Mouse (Mus musculus) liver, adult 2 months (tissue): ENCODE data around the gene Kif13a. TPM values are rescaled to one million over a fixed set of nuclear protein-coding genes. Genes with fewer than 3 reads are reported as not detected.
A peak's percentile ranks its signal among the peaks of the same experiment; 100 is the strongest.

Experiments used
- DNase-seq: peaks from one replicate; pipeline ENCODE4 v3.0.0-alpha.2; 2011; ENCODE audit warnings: low read depth, low spot score; ENCODE audit errors: extremely low read depth
- H3K27ac ChIP-seq: fragments of 200-500 bp; replicated peaks from 2 replicates; pipeline ENCODE4 v1.5.1; 2012; ENCODE audit warnings: low read depth, mild to moderate bottlenecking, control low read depth, inconsistent platforms, low read length; ENCODE audit not compliant: insufficient read depth
- H3K27me3 ChIP-seq: fragments of 200-500 bp; 2 replicates; pipeline ENCODE4 v1.6.1; 2012; ENCODE audit warnings: mild to moderate bottlenecking, moderate library complexity, low read length, inconsistent platforms; ENCODE audit not compliant: control insufficient read depth, insufficient read depth
- H3K36me3 ChIP-seq: fragments of 200-500 bp; 2 replicates; pipeline ENCODE4 v1.6.1; 2012; ENCODE audit warnings: low read length, inconsistent platforms; ENCODE audit not compliant: control insufficient read depth, insufficient read depth
- H3K4me1 ChIP-seq: fragments of 200-500 bp; 2 replicates; pipeline ENCODE4 v1.6.1; 2011; ENCODE audit warnings: low read length; ENCODE audit not compliant: control insufficient read depth, insufficient read depth
- H3K4me3 ChIP-seq: fragments of 200-500 bp; 2 replicates; pipeline ENCODE4 v1.5.1; 2011; ENCODE audit warnings: low read depth, mild to moderate bottlenecking, control low read depth, low read length, moderate library complexity; ENCODE audit not compliant: insufficient read depth
- H3K79me2 ChIP-seq: fragments of 200-500 bp; 2 replicates; pipeline ENCODE4 v1.6.1; 2012; ENCODE audit warnings: inconsistent platforms, mild to moderate bottlenecking, low read length, moderate library complexity; ENCODE audit not compliant: control insufficient read depth, insufficient read depth
- H3K9ac ChIP-seq: fragments of 200-500 bp; 2 replicates; pipeline ENCODE4 v1.6.1; 2012; ENCODE audit warnings: low read depth, mild to moderate bottlenecking, control low read depth, inconsistent platforms, low read length
- CTCF ChIP-seq: fragments of 200-500 bp; IDR thresholded peaks from 2 replicates; pipeline ENCODE4 v1.5.1; 2011; ENCODE audit warnings: low read depth, low read length, control low read depth
- POLR2A ChIP-seq: fragments of 200-500 bp; IDR thresholded peaks from 2 replicates; pipeline ENCODE4 v1.6.1; 2011; ENCODE audit warnings: low read length, control low read depth; ENCODE audit not compliant: insufficient read depth; ENCODE audit errors: extremely low read depth
- WGBS: fragments of 180-500 bp; shearing (Covaris S2); methylation state at CpG from one replicate; pipeline ENCODE4 v1.1.7; 2018; 5-methylcytosine and 5-hydroxymethylcytosine counted together
- polyA plus RNA-seq: library from polyadenylated mRNA; depleted of rRNA; stranded (reverse); fragments of >200 nt; gene quantifications from 2 replicates; pipeline ENCODE4 v1.2.3, GENCODE M21; 2012
- total RNA-seq: library from RNA; depleted of rRNA; stranded (reverse); fragments of >200 nt; gene quantifications from 2 replicates; pipeline ENCODE4 v1.2.3, GENCODE M21; 2014

The Kif13a gene
- total and polyA plus RNA-seq, 2 experiments: 6.6 to 11.1 TPM

- WGBS: 92% methylated on average over 15 of the region's 15 CpGs
- Histone ChIP-seq H3K4me1 (no peaks in the 10 kb centered on the region), H3K9ac (no peak overlapping the region), H3K27me3 (no peaks in the 10 kb centered on the region), H3K27ac (no peak overlapping the region), H3K79me2 (no peaks in the 10 kb centered on the region), H3K4me3 (no peak overlapping the region), H3K36me3 (peaks cover 17% of the 10 kb centered on the region; the same call in 1 of the 2 replicates)
- TF ChIP-seq POLR2A (no peak), CTCF (no peak)
- DNase-seq: no peak
Observed at GRCm38 (mm10) chr13:46812648-46813184, 117.0 kb downstream of the Kif13a start.

- H3K36me3 ChIP-seq: peaks cover 22% of the 10 kb centered on the region; the same call in 1 of the 2 replicates
- DNase-seq: no peak
- no peaks in the 10 kb centered on the region for H3K4me1 ChIP-seq
- H3K27me3 ChIP-seq: no peaks in the 10 kb centered on the region
- no peak for TF ChIP-seq CTCF
- no peak for TF ChIP-seq POLR2A
- H3K27ac ChIP-seq: no peak overlapping the region
- no peaks in the 10 kb centered on the region for H3K79me2 ChIP-seq
- WGBS: 50% methylated on average over 9 of the region's 9 CpGs
- no peak overlapping the region for H3K9ac ChIP-seq
- no peak overlapping the region for H3K4me3 ChIP-seq
Observed at GRCm38 (mm10) chr13:46811696-46812095, 118.0 kb downstream of the Kif13a start.

- H3K27ac ChIP-seq: no peak overlapping the region
- TF ChIP-seq CTCF: no peak
- TF ChIP-seq POLR2A: no peak
- peaks cover 19% of the 10 kb centered on the region; the same call in 1 of the 2 replicates for H3K36me3 ChIP-seq
- 99% methylated on average over 17 of the region's 17 CpGs for WGBS
- DNase-seq: no peak
- H3K27me3 ChIP-seq: no peaks in the 10 kb centered on the region
- no peaks in the 10 kb centered on the region for H3K4me1 ChIP-seq
- no peak overlapping the region for H3K4me3 ChIP-seq
- H3K9ac ChIP-seq: no peak overlapping the region
- H3K79me2 ChIP-seq: no peaks in the 10 kb centered on the region
Observed at GRCm38 (mm10) chr13:46810613-46811012, 119.1 kb downstream of the Kif13a start.

GRCm38 (mm10) chr13:46810098-46810497 is 119.6 kb downstream of the Kif13a start:
- no peak overlapping the region for H3K4me3 ChIP-seq
- 92% methylated on average over 12 of the region's 12 CpGs for WGBS
- H3K27ac ChIP-seq: no peak overlapping the region
- H3K79me2 ChIP-seq: no peaks in the 10 kb centered on the region
- H3K27me3 ChIP-seq: no peaks in the 10 kb centered on the region
- H3K4me1 ChIP-seq: no peaks in the 10 kb centered on the region
- peaks cover 19% of the 10 kb centered on the region; the same call in 1 of the 2 replicates for H3K36me3 ChIP-seq
- H3K9ac ChIP-seq: no peak overlapping the region
- peak; percentile 12 for DNase-seq
- no peak for TF ChIP-seq POLR2A
- peak; percentile 40 for TF ChIP-seq CTCF

GRCm38 (mm10) chr13:46807901-46808300 is 121.8 kb downstream of the Kif13a start:
- peaks cover 16% of the 10 kb centered on the region; the same call in 1 of the 2 replicates for H3K36me3 ChIP-seq
- H3K27ac ChIP-seq: no peak overlapping the region
- TF ChIP-seq POLR2A: no peak
- no peak for TF ChIP-seq CTCF
- WGBS: 95% methylated on average over 11 of the region's 11 CpGs
- H3K4me1 ChIP-seq: no peaks in the 10 kb centered on the region
- no peak for DNase-seq
- H3K27me3 ChIP-seq: no peaks in the 10 kb centered on the region
- no peak overlapping the region for H3K4me3 ChIP-seq
- no peaks in the 10 kb centered on the region for H3K79me2 ChIP-seq
- H3K9ac ChIP-seq: no peak overlapping the region

GRCm38 (mm10) chr13:46801196-46801595 is 128.5 kb downstream of the Kif13a start:
- no peak for TF ChIP-seq CTCF
- no peak for TF ChIP-seq POLR2A
- Histone ChIP-seq H3K79me2 (no peaks in the 10 kb centered on the region), H3K4me1 (no peaks in the 10 kb centered on the region), H3K4me3 (no peak overlapping the region), H3K27me3 (no peaks in the 10 kb centered on the region), H3K9ac (no peak overlapping the region), H3K27ac (no peak overlapping the region), H3K36me3 (peaks cover 7% of the 10 kb centered on the region)
- 96% methylated on average over 13 of the region's 13 CpGs for WGBS
- DNase-seq: no peak
